Mouse (Mus musculus) embryo, embryonic 9.5 days (tissue): ENCODE data around the gene Rab15.
A peak's percentile ranks its signal among the peaks of the same experiment; 100 is the strongest.

Source experiments
- DNase-seq: peaks from one replicate; pipeline ENCODE4 v3.0.0-alpha.2; 2017; ENCODE audit errors: extremely low spot score

Gene Rab15

DNA sequence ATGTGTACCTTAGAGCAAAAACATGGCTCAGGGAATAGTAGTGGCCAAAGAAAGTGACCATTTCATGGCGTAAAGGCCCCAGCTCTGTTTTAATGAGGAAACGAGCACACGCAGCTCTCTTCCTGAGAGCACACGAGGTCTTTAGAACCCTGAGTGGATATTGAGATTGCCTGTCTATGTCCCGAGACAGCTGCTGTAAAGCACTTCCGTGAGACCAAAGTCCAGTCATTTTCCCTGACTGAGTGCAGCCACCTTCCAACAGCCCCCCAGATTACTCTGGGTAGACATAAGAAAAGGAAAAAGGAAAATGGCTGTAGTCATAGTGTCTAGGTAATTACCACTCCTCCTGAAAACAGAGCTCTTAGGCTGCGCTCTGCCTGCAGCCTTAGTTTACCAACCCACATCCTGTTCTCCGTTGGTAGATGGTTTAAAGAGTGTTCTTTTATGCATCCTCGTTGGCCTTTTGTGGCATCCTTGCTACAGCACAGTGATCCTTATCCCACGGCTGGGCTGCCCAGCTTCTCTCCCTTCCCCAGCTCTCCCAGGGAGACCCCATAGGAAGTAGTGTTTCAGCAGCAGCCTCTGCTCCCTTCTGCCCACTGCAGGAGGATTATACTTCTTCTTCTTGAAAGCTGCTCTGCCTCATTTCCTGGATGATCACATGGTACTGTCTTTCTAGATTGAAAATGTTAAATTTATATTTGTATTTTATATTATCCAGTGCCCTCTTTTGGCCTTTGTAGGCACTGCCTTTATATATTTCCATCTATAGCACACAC is 44.2 kb downstream of the Rab15 start:
- DNase-seq: no peak

DNA sequence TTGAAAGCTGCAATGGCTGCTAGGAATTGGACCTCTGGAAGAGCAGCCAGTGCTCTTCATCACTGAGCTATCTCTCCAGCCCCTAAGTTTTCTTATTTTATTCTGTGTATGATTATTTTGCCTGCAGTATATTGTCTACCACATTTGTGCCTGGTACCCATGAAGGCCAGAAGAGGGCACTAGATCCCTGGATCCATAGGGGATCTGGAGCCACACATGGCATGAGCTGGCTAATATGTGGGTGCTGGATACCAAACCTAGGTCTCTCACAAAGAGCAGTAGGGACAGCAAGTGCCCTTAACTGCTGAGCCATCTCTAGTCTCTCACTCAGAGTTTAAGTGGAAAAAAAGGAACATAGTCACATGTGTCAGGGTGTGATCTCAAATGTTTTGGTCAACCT is 44.9 kb downstream of the Rab15 start:
- DNase-seq: no peak

DNA sequence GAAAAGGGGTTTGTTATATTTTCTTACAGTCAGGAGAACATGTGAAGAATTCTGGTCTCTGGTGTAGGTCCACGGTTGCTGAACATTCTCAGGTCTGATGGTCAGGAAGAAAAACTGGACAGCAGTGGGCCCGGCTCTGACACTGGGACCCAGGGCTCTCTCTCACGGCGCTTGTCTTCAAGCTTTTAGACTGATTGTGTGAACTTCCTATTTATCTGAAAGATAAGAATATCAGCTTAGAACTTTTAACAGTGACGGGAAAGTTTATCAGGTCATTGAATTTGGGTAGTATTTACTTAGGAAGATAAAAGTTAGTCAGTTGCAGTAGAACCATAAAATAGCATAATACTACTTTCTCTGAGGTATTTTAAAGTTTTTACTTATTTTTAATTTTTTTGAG is 45.8 kb downstream of the Rab15 start:
- no peak for DNase-seq

DNA sequence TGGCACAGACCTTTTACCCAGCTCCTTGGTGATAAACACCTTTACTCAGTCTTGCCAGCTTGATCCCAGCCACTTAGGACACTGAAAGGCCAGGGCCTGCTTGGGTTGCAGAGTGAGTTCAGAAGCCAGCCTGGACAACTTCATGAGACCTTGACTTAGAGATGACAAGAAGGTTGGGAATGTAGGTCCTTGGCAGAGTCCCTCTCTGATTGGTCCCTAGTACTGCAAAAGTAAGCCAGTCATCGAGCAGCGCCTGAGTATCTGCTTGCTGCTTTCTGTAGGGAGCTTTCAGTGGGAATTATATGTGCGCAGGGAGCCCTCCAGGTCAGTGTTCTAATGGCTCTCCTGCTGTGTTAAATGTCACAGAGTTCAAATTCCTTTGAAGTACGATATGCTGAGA is 47.6 kb downstream of the Rab15 start:
- no peak for DNase-seq

DNA sequence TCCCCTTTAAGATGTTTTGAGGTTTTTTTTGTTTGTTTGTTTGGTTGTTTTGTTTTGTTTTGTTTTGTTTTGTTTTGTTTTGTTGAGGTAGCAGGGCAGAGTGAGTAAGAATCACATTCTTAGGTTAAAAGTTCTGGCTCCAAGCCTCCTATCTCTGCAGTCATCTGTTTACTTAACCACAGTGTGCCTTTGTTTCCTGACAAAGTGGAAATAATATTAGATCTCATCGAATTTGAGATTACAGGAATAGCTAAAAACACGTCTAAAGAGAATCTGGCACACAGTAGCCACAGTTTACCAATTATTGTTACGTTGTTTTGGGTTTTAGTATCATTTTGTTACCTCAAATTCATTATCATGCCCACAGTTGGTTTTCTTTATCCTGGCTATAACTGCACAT is 48.1 kb downstream of the Rab15 start:
- no peak for DNase-seq

DNA sequence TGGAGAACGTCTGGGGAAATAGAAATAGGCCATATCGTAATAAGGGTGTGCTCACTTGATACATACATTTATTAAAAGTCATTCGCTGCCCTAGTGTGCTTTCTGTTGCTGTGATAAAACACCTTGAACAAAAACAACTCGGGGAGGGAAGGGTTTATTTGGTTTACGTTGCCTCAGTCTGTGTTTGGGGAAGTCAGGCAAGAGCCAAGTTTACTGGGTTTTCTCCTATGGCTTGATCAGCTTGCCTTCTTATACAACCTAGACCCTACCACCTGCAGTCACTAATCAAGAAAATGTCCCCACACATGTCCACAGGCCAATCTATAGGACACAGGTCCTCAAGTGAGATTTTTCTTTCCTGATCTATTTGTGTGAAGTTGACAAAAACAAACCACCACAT is 51.2 kb downstream of the Rab15 start:
- no peak for DNase-seq

DNA sequence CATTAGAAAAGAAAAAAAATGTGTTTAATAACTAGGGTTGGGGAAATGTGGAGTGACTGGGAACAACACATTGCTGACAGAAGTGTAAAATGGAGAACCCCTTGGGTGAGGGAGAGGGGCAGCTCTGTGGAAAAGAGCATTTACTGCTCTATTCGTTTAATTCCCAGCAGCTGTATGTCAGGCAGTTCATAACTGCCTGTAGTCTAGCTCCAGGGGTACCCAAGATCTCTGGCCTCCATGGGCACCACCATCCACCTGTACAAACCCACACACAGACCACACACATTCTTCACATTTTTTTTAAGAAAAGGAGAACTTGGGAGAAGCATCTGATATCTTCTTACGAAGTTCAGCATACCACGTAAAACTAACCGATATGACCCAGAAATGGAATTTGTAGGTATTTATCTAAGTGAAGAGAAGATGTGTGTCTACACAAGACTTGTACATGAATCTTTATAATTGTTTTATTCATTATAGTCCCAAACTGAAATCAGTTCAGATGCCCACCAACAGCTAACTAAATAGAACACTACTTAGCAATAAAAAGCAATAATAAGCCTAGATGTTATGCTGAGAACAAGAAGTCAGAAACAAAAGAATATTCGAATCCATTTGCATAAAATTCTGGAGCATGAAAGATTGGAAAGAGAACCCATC is 51.7 kb downstream of the Rab15 start:
- DNase-seq: no peak

DNA sequence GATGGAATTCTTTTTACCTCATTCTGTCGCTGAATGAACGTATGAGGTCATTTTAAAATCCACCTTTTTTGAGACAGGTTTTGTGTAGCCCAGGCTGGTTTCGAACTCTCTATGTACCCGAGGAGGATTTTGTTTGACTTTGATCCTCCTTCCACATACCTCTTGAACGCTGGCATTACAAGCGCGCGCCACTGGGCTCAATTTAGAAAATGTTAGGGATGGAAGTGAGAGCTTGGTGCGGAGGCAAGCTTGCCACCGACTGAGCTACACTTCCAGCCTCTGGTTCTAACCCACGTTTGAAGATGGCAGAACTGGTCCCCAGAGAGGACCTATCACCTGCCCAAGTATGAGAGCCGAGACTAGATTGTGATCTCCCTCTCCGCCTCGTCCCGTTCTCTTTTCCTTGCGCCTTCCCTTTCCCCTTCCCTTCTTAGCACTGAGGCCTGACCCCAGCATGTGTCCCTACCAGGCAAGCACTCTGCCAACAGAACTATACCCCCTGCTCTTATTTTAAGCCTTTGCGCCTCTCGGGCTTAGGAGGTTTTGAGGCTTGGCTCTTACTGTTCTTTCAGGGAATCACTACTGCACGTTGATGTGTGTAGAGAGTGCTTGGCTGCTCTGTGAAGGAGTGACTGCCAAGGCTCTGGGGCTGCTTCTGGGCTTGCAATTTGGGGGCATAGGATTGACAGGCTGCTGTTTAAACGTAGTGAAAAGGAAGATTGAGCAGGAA is 56.6 kb downstream of the Rab15 start:
- DNase-seq: no peak

DNA sequence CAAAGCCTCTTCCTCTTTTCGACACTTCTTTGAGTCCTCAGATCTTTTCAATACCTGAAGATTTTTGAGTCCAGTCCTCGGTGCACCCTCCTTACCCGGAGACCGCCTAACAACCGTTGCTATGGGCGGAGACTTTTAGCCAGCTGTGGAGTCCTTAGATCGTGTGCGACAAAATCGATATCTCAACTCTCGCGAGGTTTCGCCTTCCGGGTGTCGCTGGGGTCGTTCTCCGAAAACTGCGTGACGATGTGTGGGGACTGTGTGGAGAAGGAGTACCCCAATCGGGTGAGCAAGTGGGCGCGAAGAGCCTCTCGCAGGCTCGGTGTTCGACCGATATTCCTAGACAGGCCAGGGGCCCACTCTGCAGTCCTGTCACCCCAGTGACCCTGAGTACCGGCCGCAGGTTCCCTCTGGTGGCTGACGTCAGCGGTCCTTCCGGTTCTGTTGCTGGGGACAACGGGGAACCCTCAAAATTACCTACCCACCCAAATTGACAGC is 57.3 kb downstream of the Rab15 start, which contains the start of the genes Churc1 and Fntb:
Gene Churc1 (plus strand): TSS at position 185 of the 498 bp plus-strand sequence.
Gene Fntb (plus strand): TSS at position 236 of the 498 bp plus-strand sequence.
- peak; percentile 93 for DNase-seq

DNA sequence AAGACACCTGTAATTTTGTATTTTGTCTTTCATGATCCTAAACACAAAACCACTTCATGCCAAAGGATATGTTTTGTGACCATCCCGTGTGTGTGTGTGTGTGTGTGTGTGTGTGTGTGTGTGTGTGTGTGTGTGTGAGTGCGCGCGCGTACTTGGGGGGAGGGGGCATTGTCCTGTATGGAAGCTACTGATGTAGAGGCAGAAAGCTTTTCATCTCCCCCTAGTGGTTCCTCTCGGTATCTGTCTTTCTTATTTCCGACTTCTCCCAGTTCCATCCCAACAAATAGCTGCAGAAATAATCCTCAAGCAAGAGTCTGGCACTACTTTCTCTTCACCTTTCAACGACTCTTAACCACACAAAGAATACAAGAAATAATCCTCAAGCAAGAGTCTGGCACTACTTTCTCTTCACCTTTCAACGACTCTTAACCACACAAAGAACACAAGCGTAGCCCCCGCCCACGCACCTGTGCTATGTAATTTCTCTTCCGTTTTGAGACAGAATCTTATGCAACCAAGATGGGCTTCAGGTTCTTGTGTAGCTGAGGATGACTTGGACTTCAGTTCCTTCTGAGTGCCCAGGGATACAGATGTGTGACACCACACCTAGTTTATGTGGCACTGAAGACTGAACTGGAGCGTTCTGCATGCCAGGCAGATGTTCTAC is 69.9 kb downstream of the Rab15 start:
- DNase-seq: peak; percentile 52

DNA sequence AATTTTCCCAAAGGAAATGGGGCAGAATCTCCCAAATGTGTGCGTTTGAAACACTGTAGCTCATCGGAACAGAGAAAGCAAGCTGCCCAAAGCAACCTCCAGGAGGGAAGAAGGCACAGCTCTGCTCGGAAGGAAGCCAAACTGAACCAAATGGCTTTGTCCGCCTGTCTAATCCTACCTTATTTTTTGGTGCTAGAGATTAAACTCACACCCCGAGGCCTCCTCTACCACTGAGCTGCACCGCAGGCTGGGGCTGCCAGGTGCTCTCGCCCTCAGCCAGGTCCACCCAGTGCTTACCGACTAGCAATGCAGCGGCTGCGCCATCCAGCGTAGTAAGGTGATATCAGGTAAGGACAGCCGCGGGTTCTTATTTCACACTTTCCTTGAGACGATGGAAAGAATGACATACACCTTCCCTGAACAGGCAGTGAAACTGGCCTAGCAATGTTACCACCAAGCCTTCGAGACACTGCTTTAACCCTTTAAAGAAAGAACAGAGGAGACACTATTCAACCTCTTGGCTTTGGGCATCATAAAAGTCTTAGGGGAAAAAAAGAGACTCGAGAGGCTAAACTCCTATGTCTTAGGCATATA is 71.7 kb downstream of the Rab15 start:
- no peak for DNase-seq
